Mouse (Mus musculus): ENCODE data around the gene Ppfibp1. TPM values are rescaled to one million over a fixed set of nuclear protein-coding genes. Genes with fewer than 3 reads are reported as not detected.

Gene Ppfibp1
- polyA plus RNA-seq, 1 experiment from 2014 or later: 62.7 TPM

Other genes with a start within 250 kb of the Ppfibp1 start
- gene Med21, start 245.9 kb upstream of the Ppfibp1 start, polyA plus RNA-seq (2014; fragmentation: Nextera tagmentation; extraction: Ambion mirVana): 153 and 156 TPM in 2 replicates
- 43.2 and 44.7 TPM in 2 replicates for gene Tm7sf3, start 245.7 kb upstream of the Ppfibp1 start, polyA plus RNA-seq (2014; fragmentation: Nextera tagmentation; extraction: Ambion mirVana)
- 43.1 and 43.2 TPM in 2 replicates for gene Stk38l, start 163.5 kb upstream of the Ppfibp1 start, polyA plus RNA-seq (2014; fragmentation: Nextera tagmentation; extraction: Ambion mirVana)
- gene Arntl2, start 92.4 kb upstream of the Ppfibp1 start, polyA plus RNA-seq (2014; fragmentation: Nextera tagmentation; extraction: Ambion mirVana): 2.1 and 3.7 TPM in 2 replicates
- 0.31 TPM in 1 of 2 replicates, not detected in the other for gene Smco2, start 38.4 kb upstream of the Ppfibp1 start, polyA plus RNA-seq (2014; fragmentation: Nextera tagmentation; extraction: Ambion mirVana)
- gene 1700034J05Rik, start 65.9 kb downstream of the Ppfibp1 start, polyA plus RNA-seq (2014; fragmentation: Nextera tagmentation; extraction: Ambion mirVana): 0.19 and 0.41 TPM in 2 replicates
- 1.3 and 1.9 TPM in 2 replicates for gene Rep15, start 144.1 kb downstream of the Ppfibp1 start, polyA plus RNA-seq (2014; fragmentation: Nextera tagmentation; extraction: Ambion mirVana)
- gene Mrps35, start 154.3 kb downstream of the Ppfibp1 start, polyA plus RNA-seq (2014; fragmentation: Nextera tagmentation; extraction: Ambion mirVana): 146 and 153 TPM in 2 replicates
- gene Mansc4, start 198.5 kb downstream of the Ppfibp1 start, polyA plus RNA-seq (2014; fragmentation: Nextera tagmentation; extraction: Ambion mirVana): 0.24 TPM in 2 replicates
- gene Klhl42, start 202.9 kb downstream of the Ppfibp1 start, polyA plus RNA-seq (2014; fragmentation: Nextera tagmentation; extraction: Ambion mirVana): 6.3 and 6.7 TPM in 2 replicates

Data from heart, embryonic 14.5 days (tissue).